Mouse (Mus musculus) macrophage (primary cell): ENCODE results near the gene B4galnt1. TPM values are rescaled to one million over a fixed set of nuclear protein-coding genes. Genes with fewer than 3 reads are reported as not detected.
A peak's percentile ranks its signal among the peaks of the same experiment; 100 is the strongest.

ENCODE experiments used
- H3K27ac ChIP-seq: fragments of 350-480 bp; formaldehyde crosslinking; 2 replicates; pipeline ENCODE4 v1.9.0; 2021
- H3K36me3 ChIP-seq: fragments of 350-480 bp; formaldehyde crosslinking; 2 replicates; pipeline ENCODE4 v1.9.0; 2021; ENCODE audit errors: inconsistent target
- H3K4me3 ChIP-seq: fragments of 350-480 bp; formaldehyde crosslinking; 2 replicates; pipeline ENCODE4 v1.9.0; 2021; ENCODE audit errors: inconsistent target
- H3K79me2 ChIP-seq: fragments of 350-480 bp; formaldehyde crosslinking; 2 replicates; pipeline ENCODE4 v1.9.0; 2021; ENCODE audit errors: inconsistent target
- WGBS: methylation state at CpG from one replicate; pipeline ENCODE4 v1.1.7; 2026; ENCODE audit warnings: inconsistent platforms; ENCODE audit not compliant: missing documents; 5-methylcytosine and 5-hydroxymethylcytosine counted together
- polyA plus RNA-seq: library from polyadenylated mRNA; stranded (reverse); fragments of 250-400 nt; gene quantifications from 3 replicates; pipeline ENCODE4 v1.2.4, GENCODE M21; 2018; ENCODE audit warnings: inconsistent platforms
- total RNA-seq, 78 experiments: library from RNA; depleted of rRNA; stranded (reverse); fragments of 250-400 nt; gene quantifications; 1 replicate in 9 of 78; 2 replicates in 24 of 78; 3 replicates in 43 of 78; 4 replicates in 2 of 78; pipeline ENCODE4 v1.2.4; 2018; ENCODE audit warnings: inconsistent platforms in 56 of 78

B4galnt1 gene
- total RNA-seq (2018; cell fraction: chromatin; rRNA removed): 10 to 100 TPM in 23 of 26 experiments, 1 to 10 TPM in 3; 5.7 to 68.9 (median 24.3) TPM
- total RNA-seq (2018; cell fraction: cytosol; rRNA removed): 10 to 100 TPM; 29.1 to 74.7 (median 52.3) TPM
- total RNA-seq (2018; cell fraction: nucleus; rRNA removed): 10 to 100 TPM; 25.7 to 91.1 (median 47.9) TPM
- 37.2 to 59.2 TPM (median 48.4 TPM) in 3 replicates for polyA plus RNA-seq

GRCm38 (mm10) chr10:127164631-127165353, at the start of gene B4galnt1:
Gene B4galnt1 (plus strand): TSS chr10:127165225.
- Histone ChIP-seq H3K79me2 (peaks cover 22% of the 10 kb centered on the region), H3K36me3 (no peaks in the 10 kb centered on the region), H3K27ac (peak within 1 kb of the TSS; percentile 78), H3K4me3 (peak within 1 kb of the TSS; percentile 39)
- WGBS: 2% methylated on average over 42 of the region's 52 CpGs

GRCm38 (mm10) chr10:127118470-127118869, 46.6 kb upstream of the B4galnt1 start:
- H3K79me2 ChIP-seq: peaks cover 14% of the 10 kb centered on the region
- peaks cover 36% of the 10 kb centered on the region for H3K36me3 ChIP-seq
- 92% methylated on average over 11 of the region's 11 CpGs for WGBS
- no peak overlapping the region for H3K27ac ChIP-seq
- no peak overlapping the region for H3K4me3 ChIP-seq

- 98% methylated on average over 10 of the region's 10 CpGs for WGBS
Observed at GRCm38 (mm10) chr10:127119229-127119628, 45.8 kb upstream of the B4galnt1 start.

GRCm38 (mm10) chr10:127120301-127121065, 44.5 kb upstream of the B4galnt1 start:
- H3K36me3 ChIP-seq: peaks cover 36% of the 10 kb centered on the region
- H3K4me3 ChIP-seq: peak overlapping the region; percentile 100
- H3K79me2 ChIP-seq: peaks cover 14% of the 10 kb centered on the region
- peak overlapping the region; percentile 59 for H3K27ac ChIP-seq
- 4% methylated on average over 32 of the region's 34 CpGs for WGBS

More at GRCm38 (mm10) chr10:127119229-127119628, 45.8 kb upstream of the B4galnt1 start:
- Histone ChIP-seq H3K36me3 (peaks cover 36% of the 10 kb centered on the region), H3K79me2 (peaks cover 14% of the 10 kb centered on the region), H3K4me3 (no peak overlapping the region), H3K27ac (no peak overlapping the region)

- peaks cover 30% of the 10 kb centered on the region for H3K36me3 ChIP-seq
- H3K27ac ChIP-seq: peak within 1 kb of the TSS; percentile 59
- peaks cover 14% of the 10 kb centered on the region for H3K79me2 ChIP-seq
- WGBS: 0% methylated on average over 19 of the region's 19 CpGs
- H3K4me3 ChIP-seq: peak within 1 kb of the TSS; percentile 100
Observed at GRCm38 (mm10) chr10:127121066-127121477, 44.0 kb upstream of the B4galnt1 start, which contains the start of gene Os9. Gene Os9 (minus strand): TSS chr10:127121131.

GRCm38 (mm10) chr10:127122018-127122417, 43.0 kb upstream of the B4galnt1 start:
- H3K27ac ChIP-seq: no peak overlapping the region
- WGBS: 84% methylated on average over 3 of the region's 3 CpGs
- no peak overlapping the region for H3K4me3 ChIP-seq
- H3K79me2 ChIP-seq: peaks cover 14% of the 10 kb centered on the region
- H3K36me3 ChIP-seq: peaks cover 24% of the 10 kb centered on the region

- Histone ChIP-seq H3K36me3 (peaks cover 16% of the 10 kb centered on the region), H3K79me2 (peaks cover 14% of the 10 kb centered on the region), H3K27ac (no peak overlapping the region), H3K4me3 (no peak overlapping the region)
- 30% methylated on average over 13 of the region's 13 CpGs for WGBS
Observed at GRCm38 (mm10) chr10:127122784-127123435, 42.1 kb upstream of the B4galnt1 start.

GRCm38 (mm10) chr10:127123436-127123805, 41.6 kb upstream of the B4galnt1 start:
- WGBS: 32% methylated on average over 4 of the region's 4 CpGs
- Histone ChIP-seq H3K27ac (no peak overlapping the region), H3K79me2 (peaks cover 14% of the 10 kb centered on the region), H3K36me3 (peaks cover 11% of the 10 kb centered on the region), H3K4me3 (no peak overlapping the region)

GRCm38 (mm10) chr10:127125210-127126001, 39.6 kb upstream of the B4galnt1 start:
- Histone ChIP-seq H3K36me3 (no peaks in the 10 kb centered on the region), H3K79me2 (peaks cover 5% of the 10 kb centered on the region), H3K27ac (no peak overlapping the region), H3K4me3 (no peak overlapping the region)
- WGBS: 77% methylated on average over 9 of the region's 9 CpGs

- Histone ChIP-seq H3K79me2 (no peaks in the 10 kb centered on the region), H3K27ac (peak overlapping the region; percentile 66)
- WGBS: 25% methylated on average over 4 of the region's 5 CpGs
Observed at GRCm38 (mm10) chr10:127126579-127126978, 38.4 kb upstream of the B4galnt1 start.

GRCm38 (mm10) chr10:127127711-127128279, 37.2 kb upstream of the B4galnt1 start:
- 76% methylated on average over 7 of the region's 7 CpGs for WGBS
- Histone ChIP-seq H3K36me3 (no peaks in the 10 kb centered on the region), H3K79me2 (no peaks in the 10 kb centered on the region), H3K4me3 (no peak overlapping the region), H3K27ac (peak overlapping the region; percentile 66)

More at GRCm38 (mm10) chr10:127126579-127126978, 38.4 kb upstream of the B4galnt1 start:
- Histone ChIP-seq H3K4me3 (no peak overlapping the region), H3K36me3 (no peaks in the 10 kb centered on the region)

GRCm38 (mm10) chr10:127129431-127129830, 35.6 kb upstream of the B4galnt1 start:
- WGBS: 8% methylated on average over 2 of the region's 4 CpGs
- Histone ChIP-seq H3K27ac (peak overlapping the region; percentile 66), H3K36me3 (no peaks in the 10 kb centered on the region), H3K4me3 (no peak overlapping the region), H3K79me2 (no peaks in the 10 kb centered on the region)

GRCm38 (mm10) chr10:127132469-127132868, 32.6 kb upstream of the B4galnt1 start:
- Histone ChIP-seq H3K27ac (no peak overlapping the region), H3K79me2 (no peaks in the 10 kb centered on the region), H3K36me3 (no peaks in the 10 kb centered on the region), H3K4me3 (no peak overlapping the region)
- 91% methylated on average over 5 of the region's 5 CpGs for WGBS
